Mouse (Mus musculus) megakaryocyte, embryonic 14.5 days (primary cell): Measurements from ENCODE around the gene Etv4.

Source experiments
- FLI1 ChIP-seq: IDR thresholded peaks from 2 replicates; pipeline ENCODE4 v1.6.1; 2012; ENCODE audit warnings: low read length, inconsistent platforms, mixed read lengths
- GATA1 ChIP-seq: IDR thresholded peaks from 3 replicates; pipeline ENCODE4 v1.6.1; 2012; ENCODE audit warnings: mixed read lengths, low read length, inconsistent platforms, borderline replicate concordance

- no peak for TF ChIP-seq GATA1
- TF ChIP-seq FLI1: no peak
Observed at GRCm38 (mm10) chr11:101813259-101813658, 28.1 kb upstream of the Etv4 start.
